Mouse (Mus musculus) erythroblast, embryonic 14.5 days (primary cell): ENCODE data around the gene Gm20716. TPM values are rescaled to one million over a fixed set of nuclear protein-coding genes. Genes with fewer than 3 reads are reported as not detected.

Experiments
- H3K27me3 ChIP-seq: 2 replicates; pipeline ENCODE4 v1.6.1; 2012; ENCODE audit warnings: inconsistent platforms; ENCODE audit not compliant: control insufficient read depth
- H3K36me3 ChIP-seq: 2 replicates; pipeline ENCODE4 v1.6.1; 2012; ENCODE audit warnings: mild to moderate bottlenecking, inconsistent platforms; ENCODE audit not compliant: control insufficient read depth
- H3K4me1 ChIP-seq: 2 replicates; pipeline ENCODE4 v1.6.1; 2012; ENCODE audit warnings: inconsistent platforms; ENCODE audit not compliant: control insufficient read depth
- H3K4me3 ChIP-seq: replicated peaks from 2 replicates; pipeline ENCODE3; 2012; ENCODE audit warnings: moderate library complexity, mild to moderate bottlenecking, inconsistent platforms
- H3K9me3 ChIP-seq: 2 replicates; pipeline ENCODE4 v1.6.1; 2012; ENCODE audit warnings: low read length, inconsistent platforms, mixed read lengths; ENCODE audit not compliant: control insufficient read depth
- GATA1 ChIP-seq: IDR thresholded peaks from 2 replicates; pipeline ENCODE4 v1.6.1; 2012; ENCODE audit warnings: low read length, inconsistent platforms, mixed read lengths
- TAL1 ChIP-seq: IDR thresholded peaks from 3 replicates; pipeline ENCODE4 v1.6.1; 2012; ENCODE audit warnings: low read length, inconsistent platforms, mixed read lengths
- polyA plus RNA-seq: library from polyadenylated mRNA; stranded (reverse); fragments of >175 nt; gene quantifications from 2 replicates; pipeline ENCODE4 v1.2.3, GENCODE M21; 2012

The Gm20716 gene
- polyA plus RNA-seq, 1 experiment, result not detected

- no peaks in the 10 kb centered on the region for H3K9me3 ChIP-seq
- no peaks in the 10 kb centered on the region for H3K27me3 ChIP-seq
- no peak for TF ChIP-seq GATA1
- TF ChIP-seq TAL1, result no peak
- peaks cover 62% of the 10 kb centered on the region for H3K36me3 ChIP-seq
- no peak overlapping the region for H3K4me3 ChIP-seq
- H3K4me1 ChIP-seq, result peaks cover 29% of the 10 kb centered on the region
Measured at GRCm38 (mm10) chr2:168175946-168176345, 54.2 kb downstream of the Gm20716 start.

GRCm38 (mm10) chr2:168170167-168170685, 59.9 kb downstream of the Gm20716 start:
- TF ChIP-seq TAL1, result no peak
- TF ChIP-seq GATA1, result no peak
- Histone ChIP-seq H3K36me3 (peaks cover 24% of the 10 kb centered on the region), H3K9me3 (no peaks in the 10 kb centered on the region), H3K27me3 (no peaks in the 10 kb centered on the region; the same call in 1 of the 2 replicates), H3K4me1 (peaks cover 65% of the 10 kb centered on the region), H3K4me3 (peak overlapping the region; percentile 62)

GRCm38 (mm10) chr2:168169800-168170113, 60.4 kb downstream of the Gm20716 start:
- H3K4me1 ChIP-seq, result peaks cover 67% of the 10 kb centered on the region
- no peak for TF ChIP-seq GATA1
- H3K4me3 ChIP-seq, result peak overlapping the region; percentile 62
- no peaks in the 10 kb centered on the region; the same call in 1 of the 2 replicates for H3K27me3 ChIP-seq
- no peaks in the 10 kb centered on the region for H3K9me3 ChIP-seq
- peaks cover 20% of the 10 kb centered on the region for H3K36me3 ChIP-seq

- H3K4me3 ChIP-seq, result peak overlapping the region; percentile 62
- TF ChIP-seq TAL1, result no peak
- no peak for TF ChIP-seq GATA1
- no peaks in the 10 kb centered on the region for H3K9me3 ChIP-seq
- peaks cover 67% of the 10 kb centered on the region for H3K4me1 ChIP-seq
- peaks cover under 1% of the 10 kb centered on the region; the same call in 1 of the 2 replicates for H3K27me3 ChIP-seq
- H3K36me3 ChIP-seq, result peaks cover 17% of the 10 kb centered on the region
Measured at GRCm38 (mm10) chr2:168168892-168169799, 61.0 kb downstream of the Gm20716 start.

- peaks cover 7% of the 10 kb centered on the region for H3K36me3 ChIP-seq
- H3K4me3 ChIP-seq, result no peak overlapping the region
- no peaks in the 10 kb centered on the region for H3K9me3 ChIP-seq
- peaks cover 9% of the 10 kb centered on the region for H3K27me3 ChIP-seq
- H3K4me1 ChIP-seq, result peaks cover 58% of the 10 kb centered on the region
- TF ChIP-seq TAL1 (no peak), GATA1 (no peak)
Measured at GRCm38 (mm10) chr2:168167781-168168180, 62.4 kb downstream of the Gm20716 start.

- TF ChIP-seq TAL1 (no peak), GATA1 (no peak)
- Histone ChIP-seq H3K36me3 (no peaks in the 10 kb centered on the region; the same call in 1 of the 2 replicates), H3K4me1 (peaks cover 56% of the 10 kb centered on the region), H3K27me3 (peaks cover 17% of the 10 kb centered on the region), H3K9me3 (no peaks in the 10 kb centered on the region), H3K4me3 (no peak overlapping the region)
Measured at GRCm38 (mm10) chr2:168166750-168167460, 63.3 kb downstream of the Gm20716 start.

GRCm38 (mm10) chr2:168161978-168162377, 68.2 kb downstream of the Gm20716 start:
- Histone ChIP-seq H3K36me3 (no peaks in the 10 kb centered on the region), H3K4me3 (peak overlapping the region; percentile 39), H3K4me1 (peaks cover 51% of the 10 kb centered on the region), H3K9me3 (no peaks in the 10 kb centered on the region; the same call in 1 of the 2 replicates), H3K27me3 (peaks cover 65% of the 10 kb centered on the region)
- no peak for TF ChIP-seq TAL1
- no peak for TF ChIP-seq GATA1

GRCm38 (mm10) chr2:168161514-168161971, 68.6 kb downstream of the Gm20716 start:
- peaks cover 50% of the 10 kb centered on the region for H3K4me1 ChIP-seq
- TF ChIP-seq GATA1 (no peak), TAL1 (no peak)
- peaks cover 66% of the 10 kb centered on the region for H3K27me3 ChIP-seq
- H3K9me3 ChIP-seq, result no peaks in the 10 kb centered on the region; the same call in 1 of the 2 replicates
- peak overlapping the region; percentile 39 for H3K4me3 ChIP-seq
- no peaks in the 10 kb centered on the region for H3K36me3 ChIP-seq
